Mouse (Mus musculus) spleen, adult 2 months (tissue): Measurements from ENCODE around the gene Ss18l1.

ENCODE experiments used
- CTCF ChIP-seq: fragments of 200-500 bp; IDR thresholded peaks from 2 replicates; pipeline ENCODE4 v1.5.1; 2011; ENCODE audit warnings: mild to moderate bottlenecking, inconsistent platforms; ENCODE audit not compliant: insufficient read depth, insufficient read length, insufficient replicate concordance; ENCODE audit errors: extremely low read depth
- POLR2A ChIP-seq: fragments of 200-500 bp; IDR thresholded peaks from 2 replicates; pipeline ENCODE4 v1.6.1; 2011; ENCODE audit warnings: low read depth, low read length, inconsistent platforms

- TF ChIP-seq POLR2A: no peak
- TF ChIP-seq CTCF: no peak
These were observed 31.6 kb upstream of the Ss18l1 start for GRCm38 (mm10) chr2:180010686-180011085.
